Mouse (Mus musculus) erythroid progenitor cell, adult 5-6 weeks (primary cell): ENCODE data around the gene Cabcoco1. TPM values are rescaled to one million over a fixed set of nuclear protein-coding genes. Genes with fewer than 3 reads are reported as not detected.

ENCODE experiments used
- total RNA-seq, 2 experiments: library from RNA; stranded (forward) in 1 of 2; stranded (reverse) in 1 of 2; fragments of 150-400 nt in 1 of 2; fragments of 186-747, 209-891 nt in 1 of 2; gene quantifications; 2 replicates each; pipeline versions ENCODE4 v1.2.3 to v1.2.4; 2015 to 2017; ENCODE audit warnings: low replicate concordance in 2 of 2

Gene Cabcoco1
- total RNA-seq, 2 experiments from 2014 or later = not detected

Other genes with a start within 250 kb of the Cabcoco1 start
- gene Tmem26, start 181.8 kb upstream of the Cabcoco1 start, total RNA-seq (2015; ENCODE audit: low replicate concordance) = 5.0 and 5.4 TPM in 2 replicates
- gene Tmem26, start 181.8 kb upstream of the Cabcoco1 start, total RNA-seq (2017; ENCODE audit: low replicate concordance) = 0.98 and 1.0 TPM in 2 replicates